Mouse (Mus musculus) liver, embryonic 15.5 days (tissue): ENCODE results near the gene Npcd. TPM values are rescaled to one million over a fixed set of nuclear protein-coding genes. Genes with fewer than 3 reads are reported as not detected.

Source experiments
- ATAC-seq: fragments of 200-750 bp; cut with Nextera tagmentation; 2 replicates; pipeline ENCODE4 v1.8.0; 2017; ENCODE audit warnings: moderate number of reproducible peaks, mild to moderate bottlenecking, moderate library complexity; ENCODE audit not compliant: insufficient read depth
- H3K27ac ChIP-seq: fragments of 300-500 bp; sonication (generic); replicated peaks from 2 replicates; pipeline ENCODE4 v1.5.1; 2015; ENCODE audit warnings: mild to moderate bottlenecking, inconsistent platforms
- H3K27me3 ChIP-seq: fragments of 300-500 bp; sonication (generic); 2 replicates; pipeline ENCODE4 v1.6.1; 2015; ENCODE audit warnings: mild to moderate bottlenecking, inconsistent platforms
- H3K36me3 ChIP-seq: fragments of 300-500 bp; sonication (generic); replicated peaks from 2 replicates; pipeline ENCODE4 v1.6.1; 2015; ENCODE audit warnings: moderate library complexity, mild to moderate bottlenecking, inconsistent platforms
- H3K4me1 ChIP-seq: fragments of 300-500 bp; sonication (generic); replicated peaks from 2 replicates; pipeline ENCODE4 v1.6.1; 2015; ENCODE audit warnings: inconsistent platforms
- H3K4me2 ChIP-seq: fragments of 300-500 bp; sonication (generic); 2 replicates; pipeline ENCODE4 v1.6.1; 2015; ENCODE audit warnings: moderate library complexity, mild to moderate bottlenecking, inconsistent platforms
- H3K4me3 ChIP-seq: fragments of 300-500 bp; sonication (generic); replicated peaks from 2 replicates; pipeline ENCODE4 v1.5.1; 2015; ENCODE audit warnings: mild to moderate bottlenecking, inconsistent platforms
- H3K9ac ChIP-seq: fragments of 300-500 bp; sonication (generic); 2 replicates; pipeline ENCODE4 v1.6.1; 2015; ENCODE audit warnings: moderate library complexity, mild to moderate bottlenecking, inconsistent platforms
- H3K9me3 ChIP-seq: fragments of 300-500 bp; sonication (generic); replicated peaks from 2 replicates; pipeline ENCODE4 v1.6.1; 2016; ENCODE audit warnings: inconsistent platforms
- WGBS: fragments of 180-500 bp; shearing (Covaris S2); methylation state at CpG from one replicate; pipeline ENCODE4 v1.1.7; 2015; ENCODE audit warnings: mixed read lengths; ENCODE audit not compliant: insufficient replicate concordance; 5-methylcytosine and 5-hydroxymethylcytosine counted together
- polyA plus RNA-seq: library from polyadenylated mRNA; unstranded; fragments of >200 nt; fragmentation: Nextera tagmentation; extraction: Ambion mirVana; gene quantifications from 2 replicates; pipeline ENCODE4 v1.2.1, GENCODE M21; 2015

The Npcd gene
- polyA plus RNA-seq, 1 experiment from 2014 or later, result not detected

DNA sequence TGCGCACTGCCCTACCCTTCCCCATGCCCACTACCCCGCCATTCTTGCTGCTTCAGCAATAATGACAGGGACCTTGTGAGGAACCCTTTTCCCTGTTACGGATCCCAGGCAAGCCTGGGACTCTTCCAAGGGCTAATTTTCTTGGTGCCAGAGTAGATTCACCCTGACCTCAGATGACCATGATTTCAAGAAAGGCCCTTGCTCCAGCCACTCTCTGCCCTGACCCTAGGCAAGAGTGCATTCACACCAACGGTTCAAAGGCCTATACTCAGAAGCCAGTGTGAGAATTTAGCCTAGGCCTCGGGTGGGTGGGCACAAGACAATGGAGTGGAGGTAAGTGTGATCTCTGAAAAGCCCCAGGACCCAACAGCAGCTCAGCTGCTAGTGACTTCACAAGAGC lies 4.6 kb downstream of the Npcd start:
- no peaks in the 10 kb centered on the region for H3K9me3 ChIP-seq
- H3K4me3 ChIP-seq, result no peak overlapping the region
- H3K27me3 ChIP-seq, result no peaks in the 10 kb centered on the region
- peaks cover 18% of the 10 kb centered on the region; the same call in 1 of the 2 replicates for H3K36me3 ChIP-seq
- H3K27ac ChIP-seq, result no peak overlapping the region
- no peak for ATAC-seq
- no peak overlapping the region for H3K4me2 ChIP-seq
- H3K4me1 ChIP-seq, result peaks cover 37% of the 10 kb centered on the region
- H3K9ac ChIP-seq, result no peak overlapping the region
- 68% methylated on average over 5 of the region's 5 CpGs for WGBS

DNA sequence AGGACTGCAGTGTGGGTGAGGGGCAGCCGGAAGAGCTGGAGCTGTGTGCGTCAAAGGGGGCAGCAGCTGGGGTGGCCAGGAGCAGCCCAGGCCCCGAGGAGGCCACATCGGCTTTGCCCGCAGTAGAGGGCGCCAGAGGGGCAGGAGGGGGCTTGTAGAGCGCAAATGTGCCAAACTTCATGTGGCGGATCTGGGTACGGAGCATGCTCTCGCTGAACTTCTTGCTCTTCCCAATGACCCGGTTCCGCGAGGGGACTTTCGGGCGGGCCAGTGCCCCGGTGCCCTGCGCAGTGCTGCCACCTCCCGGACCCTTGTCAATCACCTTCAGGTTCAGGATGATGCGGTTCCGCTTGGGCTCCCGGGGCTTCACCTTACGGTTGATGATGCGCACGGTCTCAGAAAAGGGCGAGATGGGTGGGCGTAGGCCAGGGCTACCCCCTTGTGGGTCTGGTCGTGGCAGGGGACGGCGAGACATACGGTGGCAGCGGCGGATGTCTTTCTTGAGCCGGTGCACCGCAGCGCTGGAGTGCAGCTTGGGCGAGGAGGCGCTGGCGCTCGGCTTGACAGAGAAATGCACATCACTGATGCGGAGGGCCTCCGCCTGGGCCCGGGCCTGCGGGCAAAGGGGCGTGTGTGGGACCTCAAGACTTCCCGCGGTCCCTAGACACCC lies 5.5 kb downstream of the Npcd start:
- Histone ChIP-seq H3K4me3 (no peak overlapping the region), H3K4me1 (peaks cover 35% of the 10 kb centered on the region), H3K27ac (no peak overlapping the region), H3K9ac (no peak overlapping the region), H3K27me3 (no peaks in the 10 kb centered on the region), H3K9me3 (no peaks in the 10 kb centered on the region), H3K4me2 (no peak overlapping the region; the same call in 1 of the 2 replicates), H3K36me3 (peaks cover 18% of the 10 kb centered on the region; the same call in 1 of the 2 replicates)
- no peak for ATAC-seq
- WGBS, result 74% methylated on average over 46 of the region's 46 CpGs

DNA sequence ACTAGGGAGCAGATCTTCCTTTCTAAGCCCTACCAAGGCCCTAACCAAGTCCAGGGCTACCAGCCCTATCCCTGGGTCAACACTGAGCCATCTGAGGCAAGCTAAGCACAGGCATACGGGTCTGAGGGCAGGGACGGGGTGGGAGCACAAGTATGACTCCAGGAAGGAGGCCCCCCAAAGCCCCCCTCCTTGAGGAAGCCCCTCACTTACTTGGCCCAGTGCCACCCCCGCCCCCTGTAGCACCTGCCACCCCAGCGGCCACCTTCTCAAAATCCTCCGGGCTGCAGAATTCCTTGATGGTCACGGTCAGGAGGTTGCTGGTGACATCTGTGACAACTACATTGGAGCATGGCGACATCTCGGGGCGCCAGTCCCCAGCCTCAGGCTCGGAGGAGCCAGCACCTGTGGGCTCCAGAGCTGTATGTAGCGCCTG lies 6.2 kb downstream of the Npcd start:
- H3K4me3 ChIP-seq, result no peak overlapping the region
- H3K36me3 ChIP-seq, result peaks cover 18% of the 10 kb centered on the region; the same call in 1 of the 2 replicates
- H3K27ac ChIP-seq, result no peak overlapping the region
- H3K9me3 ChIP-seq, result no peaks in the 10 kb centered on the region
- peaks cover 31% of the 10 kb centered on the region for H3K4me1 ChIP-seq
- no peak overlapping the region for H3K9ac ChIP-seq
- ATAC-seq, result no peak
- 83% methylated on average over 11 of the region's 11 CpGs for WGBS
- no peak overlapping the region for H3K4me2 ChIP-seq
- no peaks in the 10 kb centered on the region for H3K27me3 ChIP-seq

DNA sequence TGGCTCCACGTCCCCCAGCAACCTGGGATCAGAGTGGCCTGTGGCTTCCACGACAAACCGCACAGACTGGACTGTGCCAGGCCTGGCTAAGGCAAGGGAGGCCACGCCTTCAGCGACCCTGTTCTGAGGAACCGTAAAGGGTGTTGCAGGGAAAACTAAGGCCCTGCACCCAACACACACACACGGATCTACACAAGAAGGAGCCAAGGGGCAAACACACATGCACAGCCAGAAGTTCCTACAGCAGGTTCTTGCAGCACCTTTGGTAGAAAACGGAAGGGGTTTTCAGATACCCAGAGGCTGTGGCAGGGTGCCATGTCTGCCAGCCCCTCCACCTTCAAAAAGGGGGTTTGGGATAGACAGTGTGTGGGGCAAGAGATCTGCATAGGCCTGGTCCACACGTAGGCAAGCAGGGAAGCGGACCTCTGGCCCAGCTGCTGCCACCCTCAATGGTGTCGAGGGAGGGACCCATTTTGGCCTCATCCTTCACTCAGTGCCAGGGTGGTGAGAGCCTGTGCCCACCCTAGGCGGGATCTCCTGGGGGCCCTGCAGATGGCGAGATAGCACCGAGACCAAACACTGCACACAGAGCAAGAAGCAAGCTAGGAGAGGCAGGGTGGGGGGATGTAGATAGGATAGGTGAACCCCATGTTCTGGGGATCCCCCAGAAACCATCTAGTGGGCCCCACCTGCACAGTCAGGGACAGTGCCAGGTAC lies 6.8 kb downstream of the Npcd start:
- Histone ChIP-seq H3K4me1 (peaks cover 31% of the 10 kb centered on the region), H3K9ac (no peak overlapping the region), H3K4me3 (no peak overlapping the region), H3K27me3 (no peaks in the 10 kb centered on the region), H3K36me3 (peaks cover 18% of the 10 kb centered on the region; the same call in 1 of the 2 replicates), H3K4me2 (no peak overlapping the region), H3K27ac (no peak overlapping the region), H3K9me3 (no peaks in the 10 kb centered on the region)
- WGBS, result 76% methylated on average over 14 of the region's 14 CpGs
- no peak for ATAC-seq

DNA sequence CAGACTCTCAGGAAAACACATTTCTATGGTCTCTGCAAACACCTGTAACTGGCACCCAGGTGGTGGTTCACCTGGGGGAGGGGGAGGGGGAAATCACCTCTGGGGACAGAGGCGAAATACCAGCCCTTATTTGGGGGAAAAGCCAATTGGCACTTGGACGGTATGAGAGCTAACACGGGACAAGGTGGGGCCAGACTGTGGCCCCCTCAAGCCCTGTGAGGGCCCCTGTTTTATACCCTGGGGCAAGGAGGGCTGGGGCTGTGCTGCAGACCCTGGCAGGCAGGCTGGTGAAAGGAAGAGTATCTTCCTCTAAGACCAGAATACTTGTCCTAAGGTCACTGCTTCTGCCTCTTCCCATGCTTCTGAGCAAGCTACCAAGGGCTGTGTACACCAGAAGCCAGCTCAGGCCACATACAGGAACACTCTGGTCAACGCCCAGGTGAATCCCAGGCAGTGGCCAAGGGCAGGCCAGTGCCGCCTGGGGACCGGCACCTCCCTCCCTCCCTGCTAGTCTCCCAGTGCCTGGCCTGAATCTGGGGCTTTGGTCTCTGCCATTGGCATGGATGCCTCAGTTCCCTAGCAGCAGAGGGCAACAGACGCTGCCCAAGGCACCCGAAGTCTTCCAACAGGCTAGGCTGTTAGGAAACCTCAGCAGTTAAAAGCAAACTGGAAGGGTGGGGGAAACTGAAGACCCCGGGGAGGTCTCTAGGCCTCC lies 7.7 kb downstream of the Npcd start:
- Histone ChIP-seq H3K27me3 (no peaks in the 10 kb centered on the region), H3K36me3 (peaks cover 14% of the 10 kb centered on the region; the same call in 1 of the 2 replicates), H3K4me3 (no peak overlapping the region), H3K9ac (no peak overlapping the region), H3K9me3 (no peaks in the 10 kb centered on the region), H3K4me1 (peaks cover 33% of the 10 kb centered on the region), H3K27ac (no peak overlapping the region), H3K4me2 (no peak overlapping the region)
- 80% methylated on average over 9 of the region's 9 CpGs for WGBS
- no peak for ATAC-seq

DNA sequence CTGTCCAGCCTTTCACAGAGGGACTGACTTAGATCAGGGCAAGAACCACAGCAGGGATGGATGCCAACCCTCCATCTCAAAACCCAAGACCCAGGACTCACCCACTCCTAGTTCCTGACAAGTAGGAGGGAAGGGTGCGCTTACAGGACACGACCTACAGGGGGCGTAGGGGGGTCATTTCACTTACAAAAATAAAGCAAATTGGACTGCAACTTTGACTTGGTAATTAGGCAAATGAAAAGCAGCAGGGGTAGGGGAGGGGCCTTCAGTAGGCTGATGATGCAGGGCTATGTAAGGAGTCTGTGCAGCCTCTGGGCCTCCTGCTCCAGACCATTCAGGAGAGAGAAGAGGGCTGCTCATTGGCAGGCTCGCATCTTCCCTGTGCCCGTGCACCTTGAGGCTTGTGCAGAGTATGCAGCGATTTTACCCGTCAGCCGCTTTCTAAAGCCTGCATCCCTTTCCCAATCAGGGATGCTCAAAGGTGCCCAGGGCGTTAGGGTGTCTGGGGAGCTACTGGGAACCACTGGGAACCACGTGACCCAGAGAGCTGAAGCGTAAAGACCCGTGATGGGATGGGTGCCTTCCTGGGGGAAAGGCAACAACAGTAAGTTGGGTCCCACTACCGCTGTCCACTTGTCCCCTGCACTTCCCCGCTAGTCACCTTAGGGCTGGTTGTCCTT lies 8.8 kb downstream of the Npcd start:
- Histone ChIP-seq H3K27me3 (no peaks in the 10 kb centered on the region), H3K36me3 (peaks cover 13% of the 10 kb centered on the region; the same call in 1 of the 2 replicates), H3K9ac (no peak overlapping the region), H3K9me3 (no peaks in the 10 kb centered on the region), H3K4me3 (no peak overlapping the region), H3K27ac (no peak overlapping the region), H3K4me2 (no peak overlapping the region), H3K4me1 (peaks cover 29% of the 10 kb centered on the region)
- ATAC-seq, result no peak
- 67% methylated on average over 14 of the region's 14 CpGs for WGBS

DNA sequence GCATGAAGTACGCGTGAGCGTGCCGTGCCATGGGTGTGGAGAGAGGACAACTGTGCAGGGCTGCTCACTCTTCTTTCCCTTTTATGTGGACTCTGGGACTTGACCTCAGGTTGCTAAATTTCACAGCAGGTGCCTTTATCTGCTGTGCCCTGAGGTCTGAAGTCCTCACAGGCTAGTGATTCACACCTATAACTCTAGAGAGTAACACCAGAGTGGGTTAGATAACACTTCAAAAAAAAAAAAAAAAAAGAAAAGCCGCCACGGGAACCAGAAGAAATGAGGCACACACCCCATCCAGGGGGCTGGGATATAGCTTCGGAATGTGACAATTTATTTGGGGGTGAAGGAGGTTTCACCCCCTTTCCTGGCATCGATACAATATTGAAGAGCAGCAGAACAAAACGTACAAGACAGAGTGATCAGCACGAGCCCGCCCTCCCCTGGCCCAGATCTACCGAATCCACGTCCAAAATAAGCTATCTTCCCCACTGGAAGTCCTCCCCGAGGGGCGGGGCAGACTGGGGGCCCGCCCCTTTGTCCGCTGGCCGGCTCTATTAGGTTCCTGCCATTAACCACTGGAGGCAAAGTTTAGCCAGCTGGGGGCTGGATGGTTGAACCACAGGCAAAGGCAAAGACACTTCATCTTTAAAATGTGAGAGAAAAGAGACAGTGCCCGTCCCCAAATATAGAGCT lies 10.3 kb downstream of the Npcd start:
- 56% methylated on average over 19 of the region's 19 CpGs for WGBS
- H3K9ac ChIP-seq, result no peak overlapping the region
- no peak for ATAC-seq

DNA sequence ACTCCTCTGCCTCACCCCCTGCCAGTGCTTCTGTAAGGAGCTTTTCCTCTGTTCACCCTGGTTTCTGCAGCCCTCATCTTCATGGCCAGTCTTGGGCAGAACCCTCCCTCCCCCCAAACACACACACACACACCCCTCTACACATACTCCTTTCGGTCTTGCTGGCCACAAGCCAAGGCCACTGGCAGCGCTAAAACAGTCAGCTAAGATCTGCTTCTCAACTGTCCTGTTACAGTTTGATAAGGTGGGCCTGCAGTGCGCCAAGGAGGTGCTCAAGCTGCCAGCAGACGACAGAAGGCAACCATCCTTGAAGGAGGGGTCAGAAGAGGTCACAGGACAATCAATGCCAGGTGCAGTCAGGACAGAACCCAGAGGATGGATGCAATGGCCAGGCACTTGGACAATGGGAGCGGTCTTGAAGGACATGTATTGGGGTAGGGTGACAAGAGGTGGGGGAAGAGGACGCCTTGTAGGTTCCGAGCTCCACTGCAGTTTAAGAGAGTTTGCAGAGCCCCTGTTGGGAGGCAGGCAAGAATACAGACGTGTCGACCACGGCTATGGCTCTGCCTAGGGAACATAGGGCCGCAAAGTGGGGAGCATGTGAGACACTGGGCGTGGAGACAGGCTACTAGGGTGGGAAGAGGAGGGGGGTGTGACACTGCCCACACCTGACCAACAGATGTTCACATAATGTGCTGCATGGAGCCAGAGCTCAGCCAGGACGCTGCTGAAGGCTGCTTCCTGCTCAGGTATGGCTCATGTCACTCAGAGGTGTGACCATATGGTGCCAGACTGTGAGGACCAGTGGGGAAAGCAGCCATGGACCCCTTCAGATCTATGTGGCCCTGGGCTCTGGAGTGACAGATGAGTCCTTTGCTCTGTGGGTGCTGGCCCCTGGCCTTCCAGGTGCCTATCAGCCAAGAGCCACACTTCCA lies 11.5 kb downstream of the Npcd start:
- ATAC-seq, result peak; percentile 57; the same call in 1 of the 2 replicates
- Histone ChIP-seq H3K27me3 (no peaks in the 10 kb centered on the region), H3K4me3 (no peak overlapping the region), H3K9ac (no peak overlapping the region), H3K27ac (no peak overlapping the region), H3K4me2 (no peak overlapping the region), H3K4me1 (peaks cover 17% of the 10 kb centered on the region), H3K9me3 (0 out of 2 replicates have a peak, but pooled peaks cover 3% of the 10 kb centered on the region), H3K36me3 (no peaks in the 10 kb centered on the region)
- 56% methylated on average over 13 of the region's 13 CpGs for WGBS

More for the DNA sequence above, 10.3 kb downstream of the Npcd start:
- Histone ChIP-seq H3K4me2 (no peak overlapping the region), H3K36me3 (peaks cover 11% of the 10 kb centered on the region; the same call in 1 of the 2 replicates), H3K27ac (no peak overlapping the region), H3K4me3 (no peak overlapping the region), H3K27me3 (no peaks in the 10 kb centered on the region), H3K4me1 (peaks cover 20% of the 10 kb centered on the region), H3K9me3 (0 out of 2 replicates have a peak, but pooled peaks cover under 1% of the 10 kb centered on the region)

DNA sequence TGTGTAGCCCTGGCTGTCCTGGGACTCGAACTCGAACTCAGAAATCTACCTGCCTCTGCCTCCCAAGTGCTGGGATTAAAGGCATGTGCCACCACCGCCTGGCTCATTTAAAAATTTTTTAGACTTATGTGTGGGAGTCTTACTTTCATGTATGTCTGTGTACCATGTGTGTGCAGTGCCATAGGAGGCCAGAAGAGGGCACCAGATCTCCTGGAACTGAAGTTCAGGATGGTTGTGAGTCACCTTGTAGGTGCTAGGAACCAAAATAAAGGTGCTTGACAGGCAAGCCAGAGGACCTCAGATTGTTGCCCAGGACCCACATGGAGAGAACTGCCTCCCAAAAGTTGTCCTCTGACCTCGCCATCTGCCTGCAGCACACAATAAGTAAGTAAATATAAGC lies 15.7 kb downstream of the Npcd start:
- ATAC-seq, result no peak
- Histone ChIP-seq H3K4me2 (no peak overlapping the region), H3K4me1 (peaks cover 12% of the 10 kb centered on the region), H3K27me3 (peaks cover 4% of the 10 kb centered on the region), H3K9ac (no peak overlapping the region), H3K27ac (no peak overlapping the region), H3K4me3 (no peak overlapping the region), H3K9me3 (0 out of 2 replicates have a peak, but pooled peaks cover 3% of the 10 kb centered on the region), H3K36me3 (no peaks in the 10 kb centered on the region)
- 60% methylated on average over 4 of the region's 4 CpGs for WGBS
